Mouse (Mus musculus): ENCODE data around the gene Cacnb3. TPM values are rescaled to one million over a fixed set of nuclear protein-coding genes. Genes with fewer than 3 reads are reported as not detected.
A peak's percentile ranks its signal among the peaks of the same experiment; 100 is the strongest.

Cacnb3 gene
- polyA plus RNA-seq, 1 experiment from 2014 or later = 86.2 TPM

GRCm38 (mm10) chr15:98683177-98683576, 52.5 kb downstream of the Cacnb3 start:
- 83% methylated on average over 10 of the region's 10 CpGs for WGBS
- H3K4me3 ChIP-seq = no peak overlapping the region
- no peak for ATAC-seq (ENCODE audit: low FRiP score, low read depth)
- no peaks in the 10 kb centered on the region for H3K36me3 ChIP-seq
- H3K4me2 ChIP-seq (replicated peaks) = no peak overlapping the region
- no peaks in the 10 kb centered on the region for H3K4me1 ChIP-seq
- H3K27me3 ChIP-seq = peaks cover 8% of the 10 kb centered on the region; the same call in 1 of the 2 replicates
- no peak overlapping the region for H3K27ac ChIP-seq (replicated peaks)
- no peak overlapping the region for H3K9ac ChIP-seq (replicated peaks)
- no peaks in the 10 kb centered on the region for H3K9me3 ChIP-seq

- no peak overlapping the region for H3K9ac ChIP-seq (replicated peaks)
- no peak for ATAC-seq (ENCODE audit: low FRiP score, low read depth)
- no peak overlapping the region for H3K4me3 ChIP-seq
- H3K27me3 ChIP-seq = peaks cover 4% of the 10 kb centered on the region; the same call in 1 of the 2 replicates
- peaks cover 2% of the 10 kb centered on the region; the same call in 1 of the 2 replicates for H3K4me1 ChIP-seq
- no peaks in the 10 kb centered on the region for H3K36me3 ChIP-seq
- H3K27ac ChIP-seq (replicated peaks) = no peak overlapping the region
- WGBS = 100% methylated on average over 1 of the region's 1 CpGs
- no peak overlapping the region for H3K4me2 ChIP-seq (replicated peaks)
- no peaks in the 10 kb centered on the region for H3K9me3 ChIP-seq
Measured at GRCm38 (mm10) chr15:98683746-98684145, 53.1 kb downstream of the Cacnb3 start.

GRCm38 (mm10) chr15:98685926-98686325, 55.3 kb downstream of the Cacnb3 start:
- H3K4me2 ChIP-seq (replicated peaks) = no peak overlapping the region
- WGBS = 76% methylated on average over 3 of the region's 3 CpGs
- H3K27me3 ChIP-seq = no peaks in the 10 kb centered on the region
- no peak overlapping the region for H3K9ac ChIP-seq (replicated peaks)
- no peak overlapping the region for H3K27ac ChIP-seq (replicated peaks)
- H3K36me3 ChIP-seq = no peaks in the 10 kb centered on the region
- H3K4me1 ChIP-seq = peaks cover 15% of the 10 kb centered on the region
- H3K4me3 ChIP-seq = no peak overlapping the region
- H3K9me3 ChIP-seq = no peaks in the 10 kb centered on the region
- ATAC-seq (ENCODE audit: low FRiP score, low read depth) = no peak

- no peak overlapping the region for H3K27ac ChIP-seq (replicated peaks)
- no peaks in the 10 kb centered on the region for H3K27me3 ChIP-seq
- H3K9me3 ChIP-seq = no peaks in the 10 kb centered on the region
- H3K4me2 ChIP-seq (replicated peaks) = no peak overlapping the region
- peaks cover 31% of the 10 kb centered on the region for H3K4me1 ChIP-seq
- no peak overlapping the region for H3K4me3 ChIP-seq
- 77% methylated on average over 2 of the region's 2 CpGs for WGBS
- no peak overlapping the region for H3K9ac ChIP-seq (replicated peaks)
- ATAC-seq (ENCODE audit: low FRiP score, low read depth) = no peak
- H3K36me3 ChIP-seq = no peaks in the 10 kb centered on the region
Measured at GRCm38 (mm10) chr15:98689682-98690081, 59.0 kb downstream of the Cacnb3 start.

GRCm38 (mm10) chr15:98691486-98692147, 61.0 kb downstream of the Cacnb3 start:
- peak; percentile 83 for ATAC-seq (ENCODE audit: low FRiP score, low read depth)

GRCm38 (mm10) chr15:98692171-98692715, 61.6 kb downstream of the Cacnb3 start:
- peak overlapping the region; percentile 60; the same call in 1 of the 2 replicates for H3K27ac ChIP-seq (replicated peaks)
- H3K4me1 ChIP-seq = peaks cover 41% of the 10 kb centered on the region
- no peak overlapping the region for H3K4me3 ChIP-seq
- no peaks in the 10 kb centered on the region for H3K36me3 ChIP-seq
- H3K4me2 ChIP-seq (replicated peaks) = no peak overlapping the region
- H3K9me3 ChIP-seq = no peaks in the 10 kb centered on the region
- WGBS = 49% methylated on average over 11 of the region's 11 CpGs
- no peak for ATAC-seq (ENCODE audit: low FRiP score, low read depth)
- H3K27me3 ChIP-seq = no peaks in the 10 kb centered on the region
- H3K9ac ChIP-seq (replicated peaks) = no peak overlapping the region

More at GRCm38 (mm10) chr15:98691486-98692147, 61.0 kb downstream of the Cacnb3 start:
- WGBS = 14% methylated on average over 7 of the region's 7 CpGs
- Histone ChIP-seq H3K9me3 (no peaks in the 10 kb centered on the region), H3K4me3 (no peak overlapping the region), H3K27ac (replicated peaks) (peak overlapping the region; percentile 60), H3K36me3 (no peaks in the 10 kb centered on the region), H3K27me3 (no peaks in the 10 kb centered on the region), H3K4me1 (peaks cover 41% of the 10 kb centered on the region), H3K4me2 (replicated peaks) (peak overlapping the region; percentile 16), H3K9ac (replicated peaks) (no peak overlapping the region)

Other genes with a start within 250 kb of the Cacnb3 start
- gene Olfr283, start 249.9 kb upstream of the Cacnb3 start, polyA plus RNA-seq (2016; fragmentation: Nextera tagmentation; extraction: Ambion mirVana) = not detected in 2 replicates
- gene Olfr282, start 199.6 kb upstream of the Cacnb3 start, polyA plus RNA-seq (2016; fragmentation: Nextera tagmentation; extraction: Ambion mirVana) = not detected in 2 replicates
- not detected in 2 replicates for gene Olfr281, start 178.3 kb upstream of the Cacnb3 start, polyA plus RNA-seq (2016; fragmentation: Nextera tagmentation; extraction: Ambion mirVana)
- not detected in 2 replicates for gene OR5BS1P, start 160.9 kb upstream of the Cacnb3 start, polyA plus RNA-seq (2016; fragmentation: Nextera tagmentation; extraction: Ambion mirVana)
- gene Lalba, start 148.1 kb upstream of the Cacnb3 start, polyA plus RNA-seq (2016; fragmentation: Nextera tagmentation; extraction: Ambion mirVana) = not detected in 2 replicates
- gene Olfr279, start 138.4 kb upstream of the Cacnb3 start, polyA plus RNA-seq (2016; fragmentation: Nextera tagmentation; extraction: Ambion mirVana) = not detected in 2 replicates
- 171 and 175 TPM in 2 replicates for gene Kansl2, start 96.6 kb upstream of the Cacnb3 start, polyA plus RNA-seq (2016; fragmentation: Nextera tagmentation; extraction: Ambion mirVana)
- gene Ccnt1, start 59.9 kb upstream of the Cacnb3 start, polyA plus RNA-seq (2016; fragmentation: Nextera tagmentation; extraction: Ambion mirVana) = 63.3 and 63.9 TPM in 2 replicates
- gene 4930415O20Rik, start 59.8 kb upstream of the Cacnb3 start, polyA plus RNA-seq (2016; fragmentation: Nextera tagmentation; extraction: Ambion mirVana) = not detected in 2 replicates
- 15.6 and 17.2 TPM in 2 replicates for gene Adcy6, start 20.8 kb upstream of the Cacnb3 start, polyA plus RNA-seq (2016; fragmentation: Nextera tagmentation; extraction: Ambion mirVana)
- 24.4 and 29.3 TPM in 2 replicates for gene Ddx23, start 32.1 kb downstream of the Cacnb3 start, polyA plus RNA-seq (2016; fragmentation: Nextera tagmentation; extraction: Ambion mirVana)
- 8.0 and 8.3 TPM in 2 replicates for gene Rnd1, start 46.6 kb downstream of the Cacnb3 start, polyA plus RNA-seq (2016; fragmentation: Nextera tagmentation; extraction: Ambion mirVana)
- gene Ccdc65, start 77.4 kb downstream of the Cacnb3 start, polyA plus RNA-seq (2016; fragmentation: Nextera tagmentation; extraction: Ambion mirVana) = 0.87 and 1.8 TPM in 2 replicates
- 5.7 and 9.2 TPM in 2 replicates for gene Fkbp11, start 97.4 kb downstream of the Cacnb3 start, polyA plus RNA-seq (2016; fragmentation: Nextera tagmentation; extraction: Ambion mirVana)
- 56.0 and 64.4 TPM in 2 replicates for gene Arf3, start 132.4 kb downstream of the Cacnb3 start, polyA plus RNA-seq (2016; fragmentation: Nextera tagmentation; extraction: Ambion mirVana)
- gene Wnt10b, start 147.3 kb downstream of the Cacnb3 start, polyA plus RNA-seq (2016; fragmentation: Nextera tagmentation; extraction: Ambion mirVana) = 0.14 and 0.34 TPM in 2 replicates
- 8.7 and 13.1 TPM in 2 replicates for gene Wnt1, start 159.0 kb downstream of the Cacnb3 start, polyA plus RNA-seq (2016; fragmentation: Nextera tagmentation; extraction: Ambion mirVana)
- gene Ddn, start 178.7 kb downstream of the Cacnb3 start, polyA plus RNA-seq (2016; fragmentation: Nextera tagmentation; extraction: Ambion mirVana) = 0.61 and 1.3 TPM in 2 replicates
- 83.1 and 85.9 TPM in 2 replicates for gene Prkag1, start 200.7 kb downstream of the Cacnb3 start, polyA plus RNA-seq (2016; fragmentation: Nextera tagmentation; extraction: Ambion mirVana)
- 13.4 and 13.8 TPM in 2 replicates for gene Kmt2d, start 240.4 kb downstream of the Cacnb3 start, polyA plus RNA-seq (2016; fragmentation: Nextera tagmentation; extraction: Ambion mirVana)